21 mouse cellular contexts compared by ENCODE assay signal in genomic region chr4:136255919-136256318, GRCm38 (mm10). TPM values are rescaled to one million over a fixed set of nuclear protein-coding genes. Genes with fewer than 3 reads are reported as not detected.
DNase-seq lines count a peak whose midpoint lies in the region; ATAC-seq and TF ChIP-seq lines count a peak whose summit lies in the region.
"Had no signal": no experiment of that assay in that cellular context is flagged by ENCODE, and none has a peak within 500 bp of the region (broad histone marks: within the 10 kb centered on the region; RNA-seq: fewer than 3 reads in every experiment).

No protein-coding gene starts in this region.

- peak; percentile 28 for DNase-seq in neural tube, embryonic 11.5 days (ENCODE audit: low spot score)
- DNase-seq in neural tube, embryonic 10.5 days (ENCODE audit: extremely low spot score, low spot score): no peak
- DNase-seq in adrenal gland, postnatal 14 days: no peak
- DNase-seq in spleen, postnatal 14 days (ENCODE audit: low spot score in 2 of 2): no peak
- DNase-seq: adrenal gland, adult 8-10 months; cerebellum, adult 11 months; cerebellum, adult 8-10 months; cerebellum, postnatal 14 days; embryo, embryonic 11 days; gastrocnemius, postnatal 14 days; heart, postnatal 36 days had no signal

- H3K27ac ChIP-seq in neural tube, embryonic 11.5 days (ENCODE audit: low read depth, low read length): no peak overlapping the region
- H3K27ac ChIP-seq in intestine, postnatal 0 days (ENCODE audit: low read depth, low read length): no peak overlapping the region
- H3K27ac ChIP-seq in stomach, embryonic 15.5 days: no peak overlapping the region
- H3K27ac ChIP-seq: embryonic facial prominence, embryonic 15.5 days; forebrain, embryonic 15.5 days; heart, embryonic 13.5 days had no signal

- H3K9ac ChIP-seq in neural tube, embryonic 11.5 days (ENCODE audit: low read length): no peak overlapping the region
- no peak overlapping the region for H3K9ac ChIP-seq in intestine, postnatal 0 days (ENCODE audit: low read depth, low read length)
- H3K9ac ChIP-seq in stomach, embryonic 15.5 days: no peak overlapping the region
- H3K9ac ChIP-seq: embryonic facial prominence, embryonic 15.5 days; forebrain, embryonic 15.5 days; heart, embryonic 13.5 days had no signal

- WGBS in neural tube, embryonic 11.5 days: 44% methylated on average over 6 of the region's 6 CpGs
- WGBS in intestine, postnatal 0 days: 14% methylated on average over 6 of the region's 6 CpGs
- WGBS in stomach, embryonic 15.5 days: 21% methylated on average over 6 of the region's 6 CpGs

- no peak for TF ChIP-seq CTCF in intestine, postnatal 0 days (IDR thresholded peaks at IDR 0.05; ENCODE audit: low read depth)

- no peak for ATAC-seq in neural tube, embryonic 11.5 days (ENCODE audit: insufficient read depth, low FRiP score, low TSS enrichment)
- ATAC-seq in intestine, postnatal 0 days: peak; percentile 62
- ATAC-seq in stomach, embryonic 15.5 days (ENCODE audit: insufficient read depth, low FRiP score, low read depth): peak; percentile 65
- no peak for ATAC-seq in frontal cortex, adult (ENCODE audit: low TSS enrichment)
- ATAC-seq: forebrain, embryonic 15.5 days; hindbrain, embryonic 16.5 days had no signal

- no peaks in the 10 kb centered on the region for H3K27me3 ChIP-seq in neural tube, embryonic 11.5 days (ENCODE audit: control insufficient read depth, insufficient read depth, low read length)
- H3K27me3 ChIP-seq in intestine, postnatal 0 days (replicated peaks; ENCODE audit: control insufficient read depth, insufficient read depth, low read length): no peaks in the 10 kb centered on the region
- H3K27me3 ChIP-seq in stomach, embryonic 15.5 days (replicated peaks): no peaks in the 10 kb centered on the region
- H3K27me3 ChIP-seq: embryonic facial prominence, embryonic 15.5 days; heart, embryonic 13.5 days had no signal

- no peaks in the 10 kb centered on the region for H3K9me3 ChIP-seq in neural tube, embryonic 11.5 days (ENCODE audit: control insufficient read depth, low read length)
- H3K9me3 ChIP-seq in intestine, postnatal 0 days (ENCODE audit: control insufficient read depth): no peaks in the 10 kb centered on the region
- no peaks in the 10 kb centered on the region for H3K9me3 ChIP-seq in stomach, embryonic 15.5 days
- H3K9me3 ChIP-seq: embryonic facial prominence, embryonic 15.5 days; forebrain, embryonic 15.5 days; heart, embryonic 13.5 days had no signal

- H3K4me1 ChIP-seq in neural tube, embryonic 11.5 days (ENCODE audit: control insufficient read depth, insufficient read depth, low read length): no peaks in the 10 kb centered on the region; the same call in 1 of the 2 replicates
- no peaks in the 10 kb centered on the region for H3K4me1 ChIP-seq in intestine, postnatal 0 days (replicated peaks; ENCODE audit: control insufficient read depth, insufficient read depth, low read length)
- peaks cover 5% of the 10 kb centered on the region; the same call in 1 of the 2 replicates for H3K4me1 ChIP-seq in stomach, embryonic 15.5 days
- H3K4me1 ChIP-seq: embryonic facial prominence, embryonic 15.5 days had no signal

- H3K36me3 ChIP-seq in neural tube, embryonic 11.5 days (ENCODE audit: control insufficient read depth, insufficient read depth, low read length): no peaks in the 10 kb centered on the region
- no peaks in the 10 kb centered on the region for H3K36me3 ChIP-seq in intestine, postnatal 0 days (ENCODE audit: control insufficient read depth, insufficient read depth)
- no peaks in the 10 kb centered on the region for H3K36me3 ChIP-seq in stomach, embryonic 15.5 days
- H3K36me3 ChIP-seq: embryonic facial prominence, embryonic 15.5 days; forebrain, embryonic 15.5 days had no signal

- H3K4me2 ChIP-seq in neural tube, embryonic 11.5 days (ENCODE audit: low read depth): no peak overlapping the region
- no peak overlapping the region for H3K4me2 ChIP-seq in intestine, postnatal 0 days (replicated peaks; ENCODE audit: low read depth)
- no peak overlapping the region for H3K4me2 ChIP-seq in stomach, embryonic 15.5 days
- H3K4me2 ChIP-seq: embryonic facial prominence, embryonic 15.5 days; forebrain, embryonic 15.5 days; heart, embryonic 13.5 days had no signal

- no peak overlapping the region for H3K4me3 ChIP-seq in neural tube, embryonic 11.5 days (ENCODE audit: low read depth, low read length)
- H3K4me3 ChIP-seq in intestine, postnatal 0 days (ENCODE audit: low read depth, low read length): no peak overlapping the region
- no peak overlapping the region for H3K4me3 ChIP-seq in stomach, embryonic 15.5 days (replicated peaks)
- H3K4me3 ChIP-seq: embryonic facial prominence, embryonic 15.5 days; erythroblast, embryonic 14.5 days; forebrain, embryonic 15.5 days; heart, embryonic 13.5 days had no signal

RNA-seq across cellular contexts. Expression of gene Tcea3, which starts 8.4 kb away (rescaled TPM):
- 6.5 and 7.4 TPM in 2 replicates for polyA plus RNA-seq in neural tube, embryonic 11.5 days (2014; fragmentation: Nextera tagmentation; extraction: Ambion mirVana)
- polyA plus RNA-seq in intestine, postnatal 0 days (2015; fragmentation: Nextera tagmentation; extraction: Ambion mirVana): 23.6 and 25.0 TPM in 2 replicates
- polyA plus RNA-seq in stomach, embryonic 15.5 days (2015; fragmentation: Nextera tagmentation; extraction: Ambion mirVana): 18.9 and 20.8 TPM in 2 replicates
- total RNA-seq in adrenal gland, postnatal 14 days (2021): 3.3 and 6.3 TPM in 2 replicates
- total RNA-seq: common myeloid progenitor, adult 5-6 weeks; granulocyte monocyte progenitor cell, adult 5-6 weeks had no signal
- polyA plus RNA-seq: erythroblast, embryonic 14.5 days had no signal

RNA-seq across cellular contexts. Expression of gene Zfp46, which starts 28.6 kb away (rescaled TPM):
- polyA plus RNA-seq in neural tube, embryonic 11.5 days (2014; fragmentation: Nextera tagmentation; extraction: Ambion mirVana): 34.2 and 34.4 TPM in 2 replicates
- 6.7 and 7.5 TPM in 2 replicates for polyA plus RNA-seq in intestine, postnatal 0 days (2015; fragmentation: Nextera tagmentation; extraction: Ambion mirVana)
- polyA plus RNA-seq in stomach, embryonic 15.5 days (2015; fragmentation: Nextera tagmentation; extraction: Ambion mirVana): 20.3 and 21.0 TPM in 2 replicates
- total RNA-seq in adrenal gland, postnatal 14 days (2021): 27.1 and 28.8 TPM in 2 replicates

RNA-seq across cellular contexts. Expression of gene Asap3, which starts 49.8 kb away (rescaled TPM):
- polyA plus RNA-seq in neural tube, embryonic 11.5 days (2014; fragmentation: Nextera tagmentation; extraction: Ambion mirVana): 6.9 and 7.5 TPM in 2 replicates
- 0.95 and 1.1 TPM in 2 replicates for polyA plus RNA-seq in intestine, postnatal 0 days (2015; fragmentation: Nextera tagmentation; extraction: Ambion mirVana)
- polyA plus RNA-seq in stomach, embryonic 15.5 days (2015; fragmentation: Nextera tagmentation; extraction: Ambion mirVana): 6.4 and 7.8 TPM in 2 replicates
- total RNA-seq in adrenal gland, postnatal 14 days (2021): 3.4 and 3.8 TPM in 2 replicates
- total RNA-seq: common myeloid progenitor, adult 5-6 weeks; granulocyte monocyte progenitor cell, adult 5-6 weeks had no signal

RNA-seq across cellular contexts. Expression of gene Hnrnpr, which starts 54.8 kb away (rescaled TPM):
- 183 and 184 TPM in 2 replicates for polyA plus RNA-seq in neural tube, embryonic 11.5 days (2014; fragmentation: Nextera tagmentation; extraction: Ambion mirVana)
- 47.9 and 51.4 TPM in 2 replicates for polyA plus RNA-seq in intestine, postnatal 0 days (2015; fragmentation: Nextera tagmentation; extraction: Ambion mirVana)
- polyA plus RNA-seq in stomach, embryonic 15.5 days (2015; fragmentation: Nextera tagmentation; extraction: Ambion mirVana): 143 and 149 TPM in 2 replicates
- 82.8 and 90.1 TPM in 2 replicates for total RNA-seq in adrenal gland, postnatal 14 days (2021)

Comparison
In these comparisons a context has a peak if more than half of its experiments do, and no peak if none do; other contexts are left out.
1. ATAC-seq: peak in intestine, postnatal 0 days (single experiment) and stomach, embryonic 15.5 days (single experiment); none in neural tube, embryonic 11.5 days (single experiment) and frontal cortex, adult (single experiment).